Mouse (Mus musculus): ENCODE measurements at regions not wholly inside any gene's neighbourhood (a gene's known extent, or its start where the extent isn't known, plus 50 kb on each side); places are given as distances from the start of the nearest gene placed in this dataset.

DNA sequence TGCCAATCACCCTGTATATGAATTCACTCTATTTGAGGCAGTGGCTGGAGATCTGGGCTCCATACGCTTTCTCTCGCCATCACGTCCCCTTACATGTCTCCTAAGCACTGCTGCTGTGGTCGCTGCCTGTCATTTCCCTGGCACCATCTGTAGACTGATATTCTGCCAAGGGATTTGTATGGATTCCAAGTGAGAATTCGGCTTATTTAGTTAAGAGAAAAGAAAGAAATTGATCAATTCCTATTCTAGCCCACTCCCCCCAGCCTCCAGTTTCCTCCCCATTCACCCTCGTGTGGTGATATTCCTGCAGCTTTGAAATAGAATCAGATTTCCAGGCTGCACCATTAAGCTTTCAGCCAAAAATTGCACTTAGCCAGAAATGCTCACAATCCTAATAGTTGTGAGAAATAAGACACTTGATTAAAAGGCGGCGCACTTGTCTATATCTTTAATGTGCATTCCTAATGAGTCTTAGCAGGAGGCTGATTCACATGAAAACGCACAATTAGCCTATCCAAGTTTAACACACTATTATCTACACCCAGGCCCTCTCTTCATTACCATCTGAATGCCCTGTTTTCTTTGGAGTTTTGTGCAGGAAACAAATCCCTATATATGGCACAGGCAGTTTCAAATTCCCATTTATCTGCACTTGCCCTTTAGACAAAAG lies 253.8 kb upstream of the Gm6793 start:
- TF ChIP-seq CTCF (IDR thresholded peaks at IDR 0.05; ENCODE audit: low read depth) (no peak), EP300 (IDR thresholded peaks at IDR 0.05; ENCODE audit: low read depth) (no peak)
